Comparison of ENCODE assay signal across 8 mouse cellular contexts in the genomic region with DNA sequence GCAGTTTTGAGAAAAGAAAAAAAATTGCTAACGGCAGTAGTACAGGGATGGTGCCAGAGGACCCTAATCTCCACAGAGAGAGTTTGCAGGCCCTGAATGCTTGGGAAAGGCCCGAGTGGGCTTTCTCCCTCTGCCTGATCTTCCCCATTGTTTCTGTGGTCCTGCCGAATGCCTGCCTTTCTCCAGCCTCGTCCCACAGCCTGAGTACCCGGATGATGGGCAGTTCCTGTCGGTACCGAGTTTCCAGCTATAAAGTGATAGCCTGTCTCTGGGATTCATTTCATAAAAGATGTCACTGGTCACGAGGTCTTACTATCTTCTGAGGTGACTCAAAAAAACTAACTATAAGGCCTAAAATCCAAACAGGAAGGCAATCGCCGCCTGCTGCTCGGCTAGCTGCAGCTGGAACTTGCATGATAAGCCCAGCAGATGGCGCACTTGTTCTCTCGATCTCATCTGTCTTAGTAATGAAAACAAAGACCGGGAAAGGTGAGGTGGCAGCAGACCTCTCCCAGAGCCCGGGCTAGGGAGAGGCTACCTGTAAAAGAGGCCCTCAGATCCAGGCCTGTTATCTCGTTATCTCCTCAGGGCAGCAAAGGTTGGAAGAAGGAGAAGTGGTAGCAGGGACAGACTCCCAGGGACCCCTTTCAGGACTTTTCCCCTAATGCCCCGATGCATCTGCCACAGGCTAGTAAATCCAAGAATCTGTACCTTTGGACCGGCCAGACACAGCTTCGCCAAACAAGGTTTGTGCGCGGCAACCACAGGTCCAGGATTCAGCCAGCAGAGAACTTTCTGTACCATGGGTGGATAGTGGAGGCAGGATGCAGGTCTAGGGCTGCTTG. TPM values are rescaled to one million over a fixed set of nuclear protein-coding genes. Genes with fewer than 3 reads are reported as not detected.
A peak's percentile ranks its signal among the peaks of the same experiment; 100 is the strongest.
DNase-seq lines count a peak whose midpoint lies in the region; ATAC-seq lines count a peak whose summit lies in the region.

No protein-coding gene starts in this region.

- peak overlapping the region; percentile 54 for H3K27ac ChIP-seq in hindbrain, embryonic 14.5 days

- H3K27me3 ChIP-seq in hindbrain, embryonic 14.5 days (ENCODE audit: control insufficient read depth, insufficient read depth, low read length): no peaks in the 10 kb centered on the region; the same call in 1 of the 2 replicates

- H3K9ac ChIP-seq in hindbrain, embryonic 14.5 days: peak overlapping the region; percentile 52

- no peak overlapping the region for H3K4me3 ChIP-seq in hindbrain, embryonic 14.5 days (replicated peaks; ENCODE audit: low read length)

- H3K9me3 ChIP-seq in hindbrain, embryonic 14.5 days (ENCODE audit: control insufficient read depth, low read length): no peaks in the 10 kb centered on the region

- 17% methylated on average over 21 of the region's 21 CpGs for WGBS in hindbrain, embryonic 14.5 days

- peak; percentile 57 for DNase-seq in Muller cell, postnatal 12 days (ENCODE audit: inconsistent ontology term)
- peak; percentile 92 to 94 for DNase-seq in cerebellum, postnatal 10 days
- peak; percentile 76 to 78 for DNase-seq in frontal cortex, postnatal 25 days (ENCODE audit: low spot score in 2 of 2)
- peak; percentile 94 for DNase-seq in hindbrain, embryonic 14.5 days (ENCODE audit: low spot score)
- DNase-seq in layer of hippocampus, postnatal 25 days (ENCODE audit: extremely low spot score in 1 of 2, low spot score in 1 of 2): peak; percentile 64 to 90
- DNase-seq in lung, postnatal 14 days: peak; percentile 88
- peak; percentile 95 for DNase-seq in retina, embryonic 14.5 days (ENCODE audit: low spot score)
- DNase-seq in thymus, postnatal 36 days: peak; percentile 79 to 80

- peaks cover 5% of the 10 kb centered on the region for H3K36me3 ChIP-seq in hindbrain, embryonic 14.5 days (replicated peaks; ENCODE audit: control insufficient read depth, insufficient read depth)

- peak overlapping the region; percentile 38 for H3K4me2 ChIP-seq in hindbrain, embryonic 14.5 days (replicated peaks)

- H3K4me1 ChIP-seq in hindbrain, embryonic 14.5 days (replicated peaks; ENCODE audit: control insufficient read depth, insufficient read depth, low read length): peaks cover 9% of the 10 kb centered on the region

- peak; percentile 64 for ATAC-seq in hindbrain, embryonic 14.5 days (ENCODE audit: low FRiP score)

RNA-seq across cellular contexts. Expression of a gene that starts 19.7 kb away (rescaled TPM):
- polyA plus RNA-seq in hindbrain, embryonic 14.5 days (2014; fragmentation: Nextera tagmentation; extraction: Ambion mirVana): 99.1 TPM in 2 replicates
- total RNA-seq in layer of hippocampus, postnatal 25 days (2021): 10 to 100 TPM; 30.2 to 44.4 TPM

RNA-seq across cellular contexts. Expression of a gene that starts 22.9 kb away (rescaled TPM):
- 4.4 and 6.0 TPM in 2 replicates for polyA plus RNA-seq in hindbrain, embryonic 14.5 days (2014; fragmentation: Nextera tagmentation; extraction: Ambion mirVana)
- total RNA-seq in layer of hippocampus, postnatal 25 days (2021): 10 to 100 TPM in 1 of 2 experiments, 1 to 10 TPM in 1; 8.8 to 12.1 TPM
